Mouse (Mus musculus): ENCODE data around the gene Lta. TPM values are rescaled to one million over a fixed set of nuclear protein-coding genes. Genes with fewer than 3 reads are reported as not detected.

Gene Lta
- total RNA-seq (2021), result under 1 TPM in 1 of 2 experiments, not detected in 1; 0.16 TPM
- long read RNA-seq, experiment 1, result 0 reads
- long read RNA-seq, experiment 2, result 0 reads

DNA sequence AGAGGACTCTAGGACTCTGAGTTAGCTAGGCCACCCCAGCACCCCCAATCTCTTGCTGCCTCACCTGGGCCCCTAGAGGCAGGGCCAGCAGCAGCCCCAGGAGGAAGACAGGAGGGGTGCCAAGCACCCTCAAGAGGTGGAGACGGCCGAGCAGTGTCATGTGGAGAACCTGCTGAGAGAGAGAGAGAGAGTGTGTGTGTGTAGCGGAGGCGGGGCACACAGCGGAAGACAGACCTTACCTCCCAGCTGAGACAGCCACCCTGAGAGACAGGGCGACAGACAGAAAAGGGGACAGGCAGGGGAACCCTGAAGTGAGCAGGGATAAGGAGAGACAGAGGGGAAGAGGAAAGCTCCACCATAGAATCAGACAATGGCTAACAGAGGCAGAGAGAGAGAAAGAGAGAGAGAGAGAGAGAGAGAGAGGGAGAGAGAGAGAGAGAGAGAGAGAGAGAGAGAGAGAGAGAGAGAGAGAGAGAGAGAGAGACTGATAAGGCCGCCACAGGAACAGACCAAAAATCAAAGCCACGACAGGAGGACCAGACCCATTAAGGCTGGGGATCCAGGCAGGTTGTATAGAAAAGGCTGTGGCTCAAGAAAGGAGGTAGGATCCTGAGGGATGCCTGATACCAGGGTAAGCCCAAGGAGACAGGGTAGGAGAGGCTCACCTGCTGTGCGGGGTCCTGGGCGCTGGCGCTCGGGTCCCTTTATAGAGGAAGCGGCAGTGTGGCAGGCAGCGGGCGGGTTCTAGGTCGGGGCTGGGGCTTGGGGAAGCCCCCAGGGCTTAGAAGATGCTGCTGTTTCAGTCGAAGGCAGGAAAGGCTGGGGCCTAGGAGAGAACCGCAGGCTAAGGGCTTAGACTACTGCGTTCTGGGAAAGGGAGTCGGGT is at the start of gene Lta:
TSS of gene Lta (minus strand) at position 858 of the 886 bp plus-strand sequence.
- no peak for DNase-seq

DNA sequence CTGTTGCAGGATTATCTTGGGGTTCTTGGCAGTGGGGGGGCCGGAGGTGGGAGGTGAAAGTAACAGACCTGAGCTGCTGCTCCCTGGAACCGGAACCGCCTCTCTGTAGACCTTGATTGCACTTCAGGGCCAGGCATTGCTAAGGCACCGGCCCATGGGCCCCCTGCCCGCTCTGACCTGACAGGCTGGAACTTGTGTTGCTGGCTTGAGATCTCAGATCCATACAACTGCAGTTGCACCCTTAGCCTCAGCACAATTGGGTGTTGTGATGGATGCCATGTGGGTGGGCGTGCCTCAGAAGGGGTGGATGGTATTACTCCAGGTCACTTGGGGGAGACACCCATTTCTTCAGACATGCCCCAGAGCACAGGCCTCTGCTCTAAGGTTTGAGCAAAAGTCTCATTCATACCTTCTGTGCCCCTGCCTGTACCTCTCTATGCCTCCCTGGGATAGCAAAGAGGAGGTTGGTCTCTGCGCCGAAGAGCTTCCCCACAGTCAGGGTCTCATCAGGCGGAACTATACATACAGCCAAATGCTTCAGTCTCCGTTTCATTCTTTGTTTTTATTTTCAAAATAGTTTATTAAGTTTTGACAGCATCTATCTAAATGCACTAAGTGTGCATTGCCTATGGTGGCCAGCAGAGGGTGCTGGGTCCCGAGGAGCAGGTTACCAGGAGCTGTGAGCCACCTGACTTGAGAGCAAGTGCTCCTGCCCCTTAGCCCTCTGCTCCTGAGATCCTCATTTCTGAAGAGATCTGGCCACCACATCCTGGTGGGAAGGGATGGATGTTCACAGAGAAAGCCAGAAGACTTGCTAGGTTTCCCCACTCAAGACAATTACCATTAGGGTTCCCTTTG is 49.3 kb upstream of the Lta start:
- DNase-seq, result peak; percentile 67

DNA sequence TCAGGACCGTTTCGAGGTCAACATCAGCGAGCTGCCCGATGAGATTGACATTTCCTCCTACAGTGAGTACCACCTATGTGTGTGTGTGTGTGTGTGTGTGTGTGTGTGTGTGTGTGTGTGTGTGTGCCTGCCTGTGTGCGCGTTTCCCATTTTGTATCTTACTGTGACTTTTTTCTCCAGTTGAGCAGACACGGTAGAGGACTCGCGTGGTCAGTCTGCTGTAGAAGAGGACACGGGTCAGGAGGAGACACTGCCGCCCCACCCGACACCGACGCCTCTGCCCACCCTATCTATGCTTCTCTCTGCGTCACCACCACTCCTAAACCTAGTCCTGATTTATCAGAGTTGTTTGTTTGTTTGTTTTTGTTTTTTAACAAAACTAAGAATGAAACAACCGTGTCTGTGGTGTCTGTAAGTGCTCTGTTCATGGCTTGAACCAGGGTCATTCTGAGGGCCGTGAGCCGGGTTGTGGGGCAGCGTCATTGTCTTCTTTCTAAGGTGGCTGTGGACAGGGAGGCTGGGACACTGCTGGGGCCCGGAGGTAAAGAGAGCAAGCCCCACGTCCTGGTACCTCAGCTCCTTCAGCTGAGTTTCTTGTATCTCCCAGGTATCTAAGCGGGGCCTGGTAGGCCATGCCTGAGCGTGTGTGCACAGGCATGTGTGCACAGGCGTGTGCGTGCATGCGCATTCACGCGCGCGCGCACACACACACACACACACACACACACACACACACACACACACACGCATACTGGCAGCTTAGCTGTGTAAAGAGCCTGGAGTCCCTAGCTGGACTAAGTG is 48.3 kb upstream of the Lta start:
- DNase-seq, result no peak

DNA sequence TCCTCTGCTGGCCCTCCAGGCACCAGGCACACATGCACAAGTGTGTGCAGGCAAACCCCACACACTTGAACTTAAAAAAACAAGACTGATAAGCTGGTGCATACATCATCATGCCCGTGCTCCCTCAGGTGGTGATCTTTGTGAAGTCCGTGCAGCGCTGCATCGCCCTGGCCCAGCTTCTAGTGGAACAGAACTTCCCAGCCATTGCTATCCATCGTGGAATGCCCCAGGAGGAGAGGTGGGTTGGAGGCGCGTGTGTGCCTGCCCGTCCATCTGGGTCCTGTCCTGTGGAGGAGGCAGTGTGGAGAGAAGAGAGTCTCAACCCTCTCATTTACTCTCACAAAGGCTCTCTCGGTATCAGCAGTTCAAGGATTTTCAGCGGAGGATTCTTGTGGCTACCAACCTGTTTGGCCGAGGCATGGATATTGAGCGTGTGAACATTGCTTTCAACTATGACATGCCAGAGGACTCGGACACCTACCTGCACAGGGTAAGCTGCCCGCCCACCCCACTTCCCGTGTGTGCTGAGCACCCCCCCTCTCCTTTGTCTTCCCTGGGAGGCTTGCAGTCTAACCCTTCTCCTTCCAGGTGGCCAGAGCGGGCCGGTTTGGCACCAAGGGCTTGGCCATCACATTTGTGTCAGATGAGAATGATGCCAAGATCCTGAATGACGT is 47.6 kb upstream of the Lta start:
- no peak for DNase-seq

DNA sequence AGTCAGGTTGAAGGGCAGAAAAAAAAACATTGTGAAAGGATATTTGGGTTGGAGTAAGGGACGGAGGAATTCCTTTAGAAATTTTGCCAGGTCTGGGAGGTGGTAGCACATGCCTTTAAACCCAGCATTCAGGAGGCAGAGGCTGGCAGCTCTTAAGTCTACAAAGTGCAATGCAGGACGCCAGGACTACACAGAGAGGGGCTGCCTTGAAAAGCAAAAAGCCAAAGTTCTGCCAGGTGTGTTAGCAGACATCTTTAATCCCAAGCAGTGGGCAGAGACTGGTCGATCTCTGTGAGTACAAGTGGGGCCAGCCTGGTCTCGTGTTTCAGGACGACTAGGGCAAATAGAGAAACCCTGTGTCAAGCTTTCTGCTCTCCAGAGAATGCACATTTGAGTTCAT is 46.8 kb upstream of the Lta start:
- no peak for DNase-seq

DNA sequence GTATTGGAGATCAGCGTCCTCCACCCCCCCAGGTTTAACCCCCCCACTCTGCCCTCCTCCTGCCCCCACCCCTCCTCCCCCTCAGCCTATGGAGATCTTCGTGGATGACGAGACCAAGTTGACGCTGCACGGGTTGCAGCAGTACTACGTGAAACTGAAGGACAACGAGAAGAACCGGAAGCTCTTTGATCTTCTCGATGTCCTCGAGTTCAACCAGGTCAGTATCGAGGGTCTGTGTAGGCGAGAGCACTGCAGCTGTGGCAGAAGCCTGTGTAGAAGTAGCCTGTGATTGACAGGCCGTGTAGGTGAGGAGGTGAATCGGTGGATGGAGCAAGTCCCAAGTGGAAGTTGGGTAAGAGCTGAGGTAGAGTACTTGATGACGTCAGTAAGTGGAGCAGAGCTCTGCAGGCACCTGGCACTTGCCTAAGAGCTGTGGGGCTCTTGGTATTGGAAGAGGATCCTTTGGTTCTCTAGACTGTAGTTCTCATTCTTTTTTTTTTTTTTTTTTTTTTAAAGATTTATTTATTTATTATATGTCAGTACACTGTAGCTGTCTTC is 46.1 kb upstream of the Lta start:
- DNase-seq, result no peak

DNA sequence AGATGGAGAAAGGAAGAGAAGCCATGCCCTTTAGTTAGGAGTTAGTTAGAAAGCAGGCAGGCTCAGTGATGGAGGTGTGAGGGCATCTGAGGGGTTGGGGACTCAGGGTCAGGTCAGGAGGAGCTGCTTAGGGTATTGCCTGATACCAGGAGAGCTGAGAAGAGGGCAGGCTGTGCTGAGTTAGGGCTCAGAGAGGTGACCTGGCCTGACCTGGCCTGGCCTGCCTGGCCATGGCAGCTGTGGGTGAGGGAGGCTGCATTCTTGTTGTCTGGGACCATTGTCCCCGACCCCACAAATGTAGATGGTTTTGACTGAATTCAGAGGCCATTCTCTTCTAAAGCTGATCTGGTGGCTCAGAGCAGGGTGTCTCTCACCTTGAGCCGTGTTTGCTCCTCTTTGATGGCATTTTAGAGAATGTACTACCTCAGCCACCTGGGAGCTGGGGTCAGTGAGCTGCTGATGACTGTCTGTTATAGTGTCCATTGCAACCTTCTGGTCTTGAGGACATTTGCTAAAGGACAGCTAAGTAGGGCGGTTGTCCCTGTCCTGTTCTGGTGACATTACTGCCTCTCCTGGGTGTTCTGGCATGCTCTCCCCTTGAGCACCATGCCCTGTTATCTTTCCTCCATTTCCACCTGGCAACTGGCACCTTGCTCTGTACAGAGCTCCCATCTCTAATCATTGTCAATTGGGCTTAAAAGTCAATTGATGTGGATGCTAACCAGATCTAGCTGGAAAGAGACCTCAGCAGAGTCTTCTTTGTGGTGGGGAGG is 45.4 kb upstream of the Lta start:
- DNase-seq, result no peak

DNA sequence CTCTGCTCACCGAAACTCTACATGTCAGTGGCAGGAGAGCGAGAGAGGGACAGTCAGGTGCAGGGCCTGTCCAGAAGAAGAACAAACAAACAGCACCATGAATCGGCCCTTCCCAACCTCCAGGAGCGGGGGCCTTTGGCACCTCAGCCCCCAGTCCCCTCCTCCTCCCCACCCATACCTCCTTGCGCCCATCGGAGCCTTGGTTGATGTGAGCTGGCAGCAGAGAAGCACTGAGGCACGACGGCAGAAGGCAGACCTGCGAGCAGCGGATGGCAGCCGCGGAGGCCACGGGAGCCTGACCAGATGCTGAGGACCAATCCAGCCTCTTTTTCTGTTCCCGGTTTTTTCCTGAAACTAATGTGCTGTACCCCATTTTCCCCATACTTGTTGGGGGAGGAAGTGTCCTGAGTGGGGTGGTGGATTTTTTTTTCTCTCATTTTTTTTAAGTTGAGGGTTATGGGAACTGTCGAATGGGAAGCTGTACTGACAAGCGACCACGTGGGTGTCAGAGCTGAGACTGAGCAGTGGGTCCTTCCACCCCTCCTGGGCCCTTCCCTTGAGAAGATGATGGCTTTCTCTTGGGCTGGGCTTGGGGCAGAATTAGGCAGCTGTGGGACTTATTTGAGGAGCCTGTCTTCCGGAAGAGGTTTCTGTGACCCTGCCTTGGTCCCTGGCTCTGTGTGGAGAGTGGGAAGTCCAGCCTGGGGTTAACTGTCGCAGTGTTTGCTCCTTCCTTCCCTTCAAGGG is 44.5 kb upstream of the Lta start:
- no peak for DNase-seq

DNA sequence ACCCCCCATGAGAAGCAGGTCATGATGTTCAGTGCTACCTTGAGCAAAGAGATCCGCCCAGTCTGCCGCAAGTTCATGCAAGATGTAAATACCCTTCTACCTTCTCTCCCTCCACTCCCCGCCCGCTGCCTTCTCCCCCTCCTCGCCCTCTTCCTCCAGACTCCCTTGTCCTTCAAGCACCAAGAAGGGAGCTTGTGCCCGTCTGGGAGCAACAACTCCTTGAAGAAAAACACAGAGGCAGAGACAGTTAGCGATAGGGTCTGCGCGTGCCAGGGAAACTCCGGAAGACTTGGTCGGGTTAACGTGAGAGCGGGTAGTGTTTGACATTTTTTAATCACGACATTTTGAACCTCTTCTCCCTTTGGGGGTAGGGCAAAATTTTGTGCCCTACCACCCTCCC is 43.8 kb upstream of the Lta start:
- no peak for DNase-seq

DNA sequence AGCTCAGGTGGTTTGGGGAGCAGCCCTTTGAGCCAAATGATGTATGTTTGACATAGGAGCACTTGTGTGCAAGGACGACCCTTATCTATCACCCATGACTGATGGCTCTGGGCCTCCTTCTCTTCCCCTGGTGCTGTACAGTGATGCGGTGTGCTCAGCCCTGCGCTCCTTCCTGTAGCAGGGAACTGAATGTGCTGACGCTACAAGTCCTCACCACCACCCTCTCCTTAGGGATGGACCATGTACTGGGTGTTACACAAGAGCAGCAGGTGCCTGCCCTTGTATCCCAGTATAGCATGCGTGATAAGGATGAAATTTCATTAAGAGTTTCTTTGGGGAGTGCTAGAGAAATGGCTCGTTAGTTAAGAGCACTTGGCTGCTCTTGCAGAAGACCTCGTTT is 42.0 kb upstream of the Lta start:
- no peak for DNase-seq

DNA sequence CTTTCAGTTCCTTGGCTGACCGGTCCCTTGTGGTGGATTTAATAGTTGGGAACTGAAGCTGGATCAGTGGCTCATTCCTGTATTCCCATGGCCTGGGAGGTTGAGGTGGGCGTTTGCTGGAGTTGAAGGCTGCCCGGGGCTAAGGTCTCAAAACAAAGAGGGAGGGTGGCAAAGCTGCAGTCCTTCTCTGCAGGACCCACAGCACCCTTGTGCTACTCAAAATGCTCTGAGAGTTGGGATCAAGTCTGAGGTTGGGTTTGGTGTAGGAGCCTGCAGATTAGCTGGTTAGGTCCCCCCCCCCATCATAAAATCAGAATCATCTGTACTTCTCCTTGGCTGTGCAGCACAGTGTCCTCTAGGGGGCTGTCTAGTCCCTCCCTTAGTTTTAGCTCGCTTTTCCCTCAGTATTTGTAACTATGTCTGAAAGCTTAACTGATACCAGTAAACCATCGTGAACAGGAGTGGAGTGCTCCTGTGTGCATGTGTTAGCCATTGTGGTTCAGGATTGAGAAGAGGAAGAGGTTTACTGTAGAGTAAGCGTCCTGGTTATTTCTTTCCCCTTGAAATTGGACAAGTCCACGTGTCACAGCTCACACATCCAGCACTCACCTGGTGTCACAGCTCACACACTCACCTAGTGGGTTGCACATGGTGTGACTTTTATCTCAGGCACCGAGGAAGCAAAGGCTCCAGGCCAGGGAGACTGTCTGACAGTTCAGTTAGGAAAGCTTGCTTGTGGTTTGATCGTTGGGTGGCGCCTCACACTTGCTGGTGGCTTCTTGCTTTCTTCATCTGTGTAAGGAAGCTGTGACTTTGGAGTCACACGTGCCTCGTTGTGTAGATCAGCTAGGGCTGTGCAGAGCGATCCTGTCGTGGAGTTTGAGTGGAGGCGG is 40.8 kb upstream of the Lta start:
- no peak for DNase-seq

DNA sequence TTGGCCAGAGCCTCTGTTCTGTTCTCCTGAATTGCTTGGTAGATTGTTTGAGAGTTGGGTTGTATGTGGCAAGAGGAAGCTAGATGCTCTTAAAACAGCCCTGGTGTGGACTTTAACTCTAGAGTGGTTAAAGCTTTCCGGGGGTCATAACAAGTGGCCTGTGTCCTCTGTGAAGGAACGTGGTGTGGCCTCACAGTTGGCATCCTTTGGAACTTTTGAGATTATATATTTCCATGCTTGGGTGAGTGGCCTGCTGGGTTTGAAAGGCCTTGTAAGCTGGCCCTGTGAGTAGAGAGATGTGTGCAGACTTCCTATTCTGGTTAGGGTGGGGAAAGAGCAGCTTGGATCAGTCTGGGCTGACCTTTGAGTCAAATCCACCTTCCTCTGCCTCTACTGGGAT is 39.8 kb upstream of the Lta start:
- no peak for DNase-seq

DNA sequence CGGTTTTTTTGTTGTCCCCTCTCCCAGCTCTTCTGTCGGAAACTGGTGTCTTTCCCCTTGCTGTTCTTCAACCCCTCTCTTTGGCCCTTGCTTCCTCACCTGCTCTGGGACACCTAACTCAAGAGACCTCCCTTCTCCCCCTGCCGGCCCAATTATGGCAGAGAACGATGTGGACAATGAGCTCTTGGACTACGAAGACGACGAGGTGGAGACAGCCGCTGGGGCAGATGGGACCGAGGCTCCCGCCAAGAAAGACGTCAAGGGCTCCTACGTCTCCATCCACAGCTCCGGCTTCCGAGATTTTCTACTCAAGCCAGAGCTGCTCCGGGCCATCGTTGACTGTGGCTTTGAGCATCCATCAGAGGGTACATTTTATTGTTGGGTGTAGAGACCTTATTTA is 37.9 kb upstream of the Lta start:
- peak; percentile 60 for DNase-seq

DNA sequence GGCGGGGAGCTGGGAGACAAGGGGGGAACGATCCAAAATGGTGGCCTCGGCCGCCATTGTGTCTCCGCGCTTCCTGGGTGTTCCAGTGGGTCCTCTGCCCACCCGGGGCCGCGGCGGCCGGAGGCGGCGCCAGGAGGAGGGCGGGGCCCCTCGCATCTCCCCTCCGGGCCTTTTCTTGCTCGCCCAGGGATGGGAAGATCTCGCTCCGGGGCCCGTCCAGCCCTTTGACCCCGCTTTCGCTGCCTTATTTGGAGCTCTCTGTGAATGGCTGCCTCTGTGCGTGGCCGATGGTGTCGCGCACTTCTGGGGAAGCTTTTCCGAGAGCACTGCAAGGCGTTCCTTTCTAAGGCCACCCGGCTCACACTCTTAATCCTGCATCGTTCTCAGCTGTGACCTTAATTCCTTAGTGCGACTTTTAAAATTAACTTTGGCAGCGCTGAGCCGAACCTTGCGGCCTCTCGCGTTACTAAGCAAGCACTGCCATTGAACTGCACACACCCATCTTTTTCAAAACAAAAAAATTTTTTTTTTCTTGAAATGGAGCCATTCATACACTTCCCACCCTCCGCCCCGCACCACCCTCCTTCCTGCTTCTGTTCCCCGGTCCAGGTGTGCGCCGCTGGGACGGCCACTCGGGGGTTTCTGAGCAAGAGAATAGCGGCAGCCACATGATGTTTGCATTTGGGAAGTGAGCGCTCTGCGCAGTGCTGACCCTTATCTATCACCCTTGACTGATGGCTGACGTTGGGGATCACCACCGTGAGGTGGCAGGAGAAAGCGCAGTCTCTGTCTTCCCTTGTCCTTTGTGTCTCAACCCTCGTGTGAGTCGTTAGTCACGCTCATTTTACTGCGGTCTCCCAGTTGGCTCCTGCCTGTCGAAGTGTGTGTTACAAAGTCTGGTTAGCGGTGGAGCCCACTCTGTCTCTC is 37.1 kb upstream of the Lta start:
- peak; percentile 70 for DNase-seq

DNA sequence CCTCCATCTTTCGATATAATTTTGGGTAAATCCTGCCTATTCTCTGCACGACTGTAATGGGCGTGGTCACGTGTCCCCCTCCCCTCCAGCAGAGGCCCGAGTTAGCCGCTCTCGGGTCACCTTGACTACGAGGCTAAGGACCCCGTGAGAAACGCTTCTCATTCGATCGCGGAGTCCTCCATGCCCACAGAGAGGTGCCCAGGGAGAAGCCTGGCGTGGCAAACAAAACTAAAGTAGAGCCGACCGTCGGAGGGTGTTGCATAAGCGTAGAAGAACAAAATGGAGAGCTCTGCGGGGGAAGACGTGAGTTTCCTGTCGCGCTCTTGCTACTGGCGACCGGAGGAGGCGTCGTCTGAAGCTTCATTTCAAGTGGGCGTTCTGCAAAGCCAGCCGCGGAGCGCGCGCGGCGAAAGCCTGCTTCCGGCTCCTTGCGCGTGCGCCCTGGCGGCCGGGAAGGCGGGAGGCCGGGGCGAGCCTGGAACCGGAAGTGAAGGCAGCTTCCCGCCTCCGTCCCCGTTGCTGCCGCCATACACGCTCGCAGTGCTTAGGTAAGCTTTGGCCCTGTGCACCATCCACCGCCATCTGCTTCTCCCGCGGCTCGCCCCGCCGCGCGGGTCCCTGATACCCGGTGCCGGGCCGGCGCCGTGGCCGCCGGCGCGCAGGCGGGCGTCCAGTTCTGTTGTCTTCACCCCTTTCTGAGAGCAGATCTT is 36.3 kb upstream of the Lta start, which contains the start of gene Ddx39b:
TSS of gene Ddx39b (plus strand) at position 442 of the 710 bp plus-strand sequence.
- DNase-seq, result peak; percentile 94

DNA sequence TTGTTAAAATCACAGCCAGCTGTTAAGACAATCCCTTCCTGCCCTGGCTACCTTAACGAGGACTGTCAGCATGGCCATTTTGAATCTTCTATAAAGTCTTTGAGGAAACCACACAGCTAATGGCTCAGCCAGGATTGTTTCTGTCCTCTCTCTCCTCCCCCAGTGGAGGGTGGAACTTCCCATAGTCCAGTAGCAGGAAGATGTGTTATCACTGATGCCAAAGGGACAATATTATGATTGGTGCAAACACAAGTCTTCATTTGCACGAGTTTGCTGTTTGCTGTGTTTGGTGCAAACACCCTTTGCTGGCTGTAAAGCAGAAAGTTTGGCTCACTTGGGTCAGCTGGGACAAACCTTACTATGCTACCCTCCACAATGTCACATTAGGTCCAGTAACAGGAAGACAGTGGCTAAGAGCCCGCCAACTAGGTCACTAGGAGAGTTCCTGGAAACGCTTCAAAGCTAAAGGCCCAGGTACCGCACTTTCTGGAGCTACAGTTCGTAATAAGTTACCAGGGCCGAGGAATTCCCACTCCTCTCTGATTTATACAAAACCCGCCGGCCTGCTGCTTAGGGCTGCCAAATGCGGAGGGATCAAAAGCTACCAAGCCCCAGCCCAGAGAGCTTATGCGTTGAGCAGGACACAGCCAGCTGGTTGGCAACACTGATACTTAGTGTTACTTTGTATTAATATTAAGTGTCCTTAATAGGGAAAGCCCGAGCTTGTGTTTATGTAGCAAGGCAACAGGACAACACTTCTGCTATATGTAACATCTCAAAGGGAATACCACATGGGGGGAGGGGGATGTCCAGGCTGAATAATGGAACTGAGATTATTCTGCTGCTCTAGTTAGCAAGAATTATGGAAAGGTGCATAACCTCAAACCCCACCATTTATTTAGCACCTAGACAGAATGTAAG is 35.5 kb upstream of the Lta start:
- no peak for DNase-seq

All from gastrocnemius, postnatal 10 days (tissue).